Mouse (Mus musculus) hindbrain, embryonic 15.5 days (tissue): ENCODE data around the gene Gm21863. TPM values are rescaled to one million over a fixed set of nuclear protein-coding genes. Genes with fewer than 3 reads are reported as not detected.
"Not testable (repeated sequence)": the region's sequence is repeated elsewhere in the genome, so short reads cannot be mapped to it uniquely, and the experiment has no call there.

ENCODE experiments used
- ATAC-seq: fragments of 200-750 bp; cut with Nextera tagmentation; 2 replicates; pipeline ENCODE4 v1.8.0; 2017; ENCODE audit warnings: low read depth, moderate number of reproducible peaks, moderate TSS enrichment; ENCODE audit not compliant: low FRiP score
- H3K27ac ChIP-seq: fragments of 300-500 bp; sonication (generic); replicated peaks from 2 replicates; pipeline ENCODE4 v1.5.1; 2015; ENCODE audit warnings: mild to moderate bottlenecking, inconsistent platforms
- H3K27me3 ChIP-seq: fragments of 300-500 bp; sonication (generic); 2 replicates; pipeline ENCODE4 v1.6.1; 2015; ENCODE audit warnings: control low read depth, inconsistent platforms
- H3K36me3 ChIP-seq: fragments of 300-500 bp; sonication (generic); 2 replicates; pipeline ENCODE4 v1.6.1; 2015; ENCODE audit warnings: control low read depth, inconsistent platforms
- H3K4me1 ChIP-seq: fragments of 300-500 bp; sonication (generic); replicated peaks from 2 replicates; pipeline ENCODE4 v1.6.1; 2015; ENCODE audit warnings: control low read depth, inconsistent platforms
- H3K4me2 ChIP-seq: fragments of 300-500 bp; sonication (generic); 2 replicates; pipeline ENCODE4 v1.6.1; 2015; ENCODE audit warnings: moderate library complexity, mild to moderate bottlenecking, inconsistent platforms
- H3K4me3 ChIP-seq: fragments of 300-500 bp; sonication (generic); 2 replicates; pipeline ENCODE4 v1.5.1; 2015; ENCODE audit warnings: mild to moderate bottlenecking, inconsistent platforms
- H3K9ac ChIP-seq: fragments of 300-500 bp; sonication (generic); 2 replicates; pipeline ENCODE4 v1.6.1; 2015; ENCODE audit warnings: inconsistent platforms
- H3K9me3 ChIP-seq: fragments of 300-500 bp; sonication (generic); 2 replicates; pipeline ENCODE4 v1.6.1; 2016; ENCODE audit warnings: control low read depth, inconsistent platforms
- WGBS: fragments of 180-500 bp; shearing (Covaris S2); methylation state at CpG from one replicate; pipeline ENCODE4 v1.1.7; 2015; 5-methylcytosine and 5-hydroxymethylcytosine counted together
- polyA plus RNA-seq: library from polyadenylated mRNA; unstranded; fragments of >200 nt; fragmentation: Nextera tagmentation; extraction: Ambion mirVana; gene quantifications from 2 replicates; pipeline ENCODE4 v1.2.1, GENCODE M21; 2015

Gene Gm21863
- not detected in 2 replicates for polyA plus RNA-seq

- H3K27ac ChIP-seq, H3K4me2 ChIP-seq, H3K9ac ChIP-seq, H3K36me3 ChIP-seq, H3K27me3 ChIP-seq, H3K9me3 ChIP-seq, H3K4me1 ChIP-seq, H3K4me3 ChIP-seq: not testable (repeated sequence)
- 27% methylated on average over 57 of the region's 75 CpGs for WGBS
- peak; percentile 87 for ATAC-seq
Measured at GRCm38 (mm10) chr12:19953869-19954555, at the start of gene Gm21863. Gm21863 (plus strand) TSS chr12:19954505.

- not testable (repeated sequence) for H3K9me3 ChIP-seq, ATAC-seq
Measured at GRCm38 (mm10) chr12:19928049-19928448, 26.3 kb upstream of the Gm21863 start.

More at GRCm38 (mm10) chr12:19928049-19928448, 26.3 kb upstream of the Gm21863 start:
- not testable (repeated sequence) for H3K4me2 ChIP-seq, H3K4me1 ChIP-seq, H3K27ac ChIP-seq, H3K9ac ChIP-seq, H3K36me3 ChIP-seq, H3K4me3 ChIP-seq, H3K27me3 ChIP-seq
- WGBS: 31% methylated on average over 4 of the region's 4 CpGs
